Mouse (Mus musculus): ENCODE results near the gene Frmd4a. TPM values are rescaled to one million over a fixed set of nuclear protein-coding genes. Genes with fewer than 3 reads are reported as not detected.

Frmd4a gene
- polyA plus RNA-seq, 1 experiment from 2014 or later = 17.7 TPM

GRCm38 (mm10) chr2:4455097-4456025 lies 437.8 kb downstream of the Frmd4a start:
- Histone ChIP-seq H3K27me3 (ENCODE audit: control insufficient read depth, insufficient read depth, low read length) (no peaks in the 10 kb centered on the region), H3K4me3 (ENCODE audit: control insufficient read depth in 1 of 2, insufficient read depth in 1 of 2, low read depth in 1 of 2, low read length in 2 of 2) (no peak overlapping the region), H3K36me3 (ENCODE audit: control insufficient read depth, insufficient read depth, low read length) (no peaks in the 10 kb centered on the region), H3K4me2 (ENCODE audit: low read length) (no peak overlapping the region), H3K27ac (replicated peaks in 1 of 2; ENCODE audit: control insufficient read depth in 1 of 2, insufficient read depth in 1 of 2, low read depth in 2 of 2, low read length in 2 of 2) (peak overlapping the region in 1 of 2 experiments; percentile 30; a peak in 1 of 4 replicates), H3K9ac (ENCODE audit: low read length) (no peak overlapping the region; the same call in 1 of the 2 replicates), H3K4me1 (ENCODE audit: control insufficient read depth in 2 of 2, insufficient read depth in 2 of 2, low read length in 2 of 2) (peaks cover 23 to 25% of the 10 kb centered on the region in 2 experiments), H3K9me3 (ENCODE audit: control insufficient read depth, low read length) (no peaks in the 10 kb centered on the region)
- ATAC-seq (ENCODE audit: insufficient number of reproducible peaks, insufficient read depth, low FRiP score, low read depth) = no peak; the same call in 1 of the 2 replicates
- WGBS = 22% methylated on average over 11 of the region's 11 CpGs

DNA sequence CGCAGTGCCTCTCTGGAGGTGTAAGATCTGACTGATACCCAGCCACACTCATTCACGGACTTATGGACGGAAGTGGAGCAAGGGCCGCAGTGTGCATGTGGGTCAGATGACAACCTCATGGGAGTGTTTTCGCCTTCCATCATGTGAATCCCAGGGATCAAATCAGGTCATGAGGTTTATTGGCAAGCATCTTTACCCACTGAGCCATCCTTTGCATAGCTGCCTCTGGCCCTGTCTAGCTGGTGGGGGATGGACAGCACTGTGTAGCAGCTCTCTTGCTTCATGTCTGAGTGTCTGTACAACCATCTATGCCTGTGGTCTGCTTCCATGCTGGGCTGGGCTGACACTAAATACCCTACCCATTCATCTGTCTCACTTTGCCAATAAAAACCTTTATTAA lies 443.4 kb downstream of the Frmd4a start:
- H3K4me3 ChIP-seq (ENCODE audit: control insufficient read depth in 1 of 2, insufficient read depth in 1 of 2, low read depth in 1 of 2, low read length in 2 of 2) = no peak overlapping the region
- no peaks in the 10 kb centered on the region for H3K9me3 ChIP-seq (ENCODE audit: control insufficient read depth, low read length)
- WGBS = 72% methylated on average over 5 of the region's 5 CpGs
- no peak for ATAC-seq (ENCODE audit: insufficient number of reproducible peaks, insufficient read depth, low FRiP score, low read depth)
- H3K9ac ChIP-seq (ENCODE audit: low read length) = no peak overlapping the region
- no peaks in the 10 kb centered on the region for H3K36me3 ChIP-seq (ENCODE audit: control insufficient read depth, insufficient read depth, low read length)
- no peak overlapping the region for H3K27ac ChIP-seq (replicated peaks in 1 of 2; ENCODE audit: control insufficient read depth in 1 of 2, insufficient read depth in 1 of 2, low read depth in 2 of 2, low read length in 2 of 2)
- H3K4me2 ChIP-seq (ENCODE audit: low read length) = no peak overlapping the region
- H3K4me1 ChIP-seq (ENCODE audit: control insufficient read depth in 2 of 2, insufficient read depth in 2 of 2, low read length in 2 of 2) = peaks cover 18 to 32% of the 10 kb centered on the region in 2 experiments
- H3K27me3 ChIP-seq (ENCODE audit: control insufficient read depth, insufficient read depth, low read length) = no peaks in the 10 kb centered on the region

- no peak overlapping the region for H3K9ac ChIP-seq (ENCODE audit: low read length)
- no peaks in the 10 kb centered on the region for H3K9me3 ChIP-seq (ENCODE audit: control insufficient read depth, low read length)
- 15% methylated on average over 2 of the region's 2 CpGs for WGBS
- H3K27ac ChIP-seq (replicated peaks in 1 of 2; ENCODE audit: control insufficient read depth in 1 of 2, insufficient read depth in 1 of 2, low read depth in 2 of 2, low read length in 2 of 2) = peak overlapping the region; percentile 1 to 4; a peak in 1 of 4 replicates
- no peak for ATAC-seq (ENCODE audit: insufficient number of reproducible peaks, insufficient read depth, low FRiP score, low read depth)
- H3K36me3 ChIP-seq (ENCODE audit: control insufficient read depth, insufficient read depth, low read length) = no peaks in the 10 kb centered on the region
- no peak overlapping the region for H3K4me2 ChIP-seq (ENCODE audit: low read length)
- peaks cover 18 to 33% of the 10 kb centered on the region in 2 experiments for H3K4me1 ChIP-seq (ENCODE audit: control insufficient read depth in 2 of 2, insufficient read depth in 2 of 2, low read length in 2 of 2)
- no peak overlapping the region for H3K4me3 ChIP-seq (ENCODE audit: control insufficient read depth in 1 of 2, insufficient read depth in 1 of 2, low read depth in 1 of 2, low read length in 2 of 2)
- no peaks in the 10 kb centered on the region for H3K27me3 ChIP-seq (ENCODE audit: control insufficient read depth, insufficient read depth, low read length)
Measured at GRCm38 (mm10) chr2:4461514-4461913, 444.0 kb downstream of the Frmd4a start.

GRCm38 (mm10) chr2:4462480-4462879 lies 445.0 kb downstream of the Frmd4a start:
- Histone ChIP-seq H3K4me1 (ENCODE audit: control insufficient read depth in 2 of 2, insufficient read depth in 2 of 2, low read length in 2 of 2) (peaks cover 18 to 33% of the 10 kb centered on the region in 2 experiments), H3K27ac (replicated peaks in 1 of 2; ENCODE audit: control insufficient read depth in 1 of 2, insufficient read depth in 1 of 2, low read depth in 2 of 2, low read length in 2 of 2) (peak overlapping the region in 1 of 2 experiments; percentile 29; a peak in 1 of 4 replicates), H3K9ac (ENCODE audit: low read length) (no peak overlapping the region), H3K4me3 (ENCODE audit: control insufficient read depth in 1 of 2, insufficient read depth in 1 of 2, low read depth in 1 of 2, low read length in 2 of 2) (no peak overlapping the region), H3K36me3 (ENCODE audit: control insufficient read depth, insufficient read depth, low read length) (no peaks in the 10 kb centered on the region), H3K4me2 (ENCODE audit: low read length) (no peak overlapping the region), H3K27me3 (ENCODE audit: control insufficient read depth, insufficient read depth, low read length) (no peaks in the 10 kb centered on the region), H3K9me3 (ENCODE audit: control insufficient read depth, low read length) (no peaks in the 10 kb centered on the region)
- ATAC-seq (ENCODE audit: insufficient number of reproducible peaks, insufficient read depth, low FRiP score, low read depth) = no peak
- 42% methylated on average over 11 of the region's 11 CpGs for WGBS

GRCm38 (mm10) chr2:4466084-4466483 lies 448.6 kb downstream of the Frmd4a start:
- no peak overlapping the region for H3K4me3 ChIP-seq (ENCODE audit: control insufficient read depth in 1 of 2, insufficient read depth in 1 of 2, low read depth in 1 of 2, low read length in 2 of 2)
- 54% methylated on average over 3 of the region's 3 CpGs for WGBS
- peaks cover 6% of the 10 kb centered on the region; the same call in 1 of the 2 replicates for H3K9me3 ChIP-seq (ENCODE audit: control insufficient read depth, low read length)
- no peaks in the 10 kb centered on the region for H3K27me3 ChIP-seq (ENCODE audit: control insufficient read depth, insufficient read depth, low read length)
- ATAC-seq (ENCODE audit: insufficient number of reproducible peaks, insufficient read depth, low FRiP score, low read depth) = no peak
- H3K27ac ChIP-seq (replicated peaks in 1 of 2; ENCODE audit: control insufficient read depth in 1 of 2, insufficient read depth in 1 of 2, low read depth in 2 of 2, low read length in 2 of 2) = no peak overlapping the region
- no peak overlapping the region for H3K9ac ChIP-seq (ENCODE audit: low read length)
- no peak overlapping the region for H3K4me2 ChIP-seq (ENCODE audit: low read length)
- no peaks in the 10 kb centered on the region for H3K36me3 ChIP-seq (ENCODE audit: control insufficient read depth, insufficient read depth, low read length)
- H3K4me1 ChIP-seq (ENCODE audit: control insufficient read depth in 2 of 2, insufficient read depth in 2 of 2, low read length in 2 of 2) = peaks cover 10 to 23% of the 10 kb centered on the region in 2 experiments

DNA sequence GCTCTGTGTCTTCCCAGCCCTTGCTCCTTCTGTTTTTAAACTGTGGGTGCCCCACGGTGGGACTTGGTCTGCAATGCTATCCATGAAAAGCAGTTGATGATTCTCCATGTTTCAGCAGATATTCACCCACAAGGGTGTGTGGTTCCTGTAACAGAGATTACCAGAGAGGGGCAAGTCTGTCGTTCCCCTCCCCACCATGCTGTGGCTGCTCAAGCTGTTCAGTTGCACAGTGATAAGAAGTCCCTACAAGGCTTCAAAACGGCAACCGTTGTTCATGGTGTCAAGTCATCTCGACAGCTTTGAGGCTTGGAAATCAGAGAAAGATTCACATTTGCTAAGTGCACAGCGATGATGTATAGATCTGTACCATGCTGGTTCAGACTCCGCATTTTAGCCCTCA lies 449.8 kb downstream of the Frmd4a start:
- no peaks in the 10 kb centered on the region for H3K36me3 ChIP-seq (ENCODE audit: control insufficient read depth, insufficient read depth, low read length)
- ATAC-seq (ENCODE audit: insufficient number of reproducible peaks, insufficient read depth, low FRiP score, low read depth) = no peak
- WGBS = 53% methylated on average over 7 of the region's 7 CpGs
- H3K4me2 ChIP-seq (ENCODE audit: low read length) = no peak overlapping the region
- H3K27me3 ChIP-seq (ENCODE audit: control insufficient read depth, insufficient read depth, low read length) = no peaks in the 10 kb centered on the region
- no peak overlapping the region for H3K4me3 ChIP-seq (ENCODE audit: control insufficient read depth in 1 of 2, insufficient read depth in 1 of 2, low read depth in 1 of 2, low read length in 2 of 2)
- H3K9ac ChIP-seq (ENCODE audit: low read length) = no peak overlapping the region
- H3K4me1 ChIP-seq (ENCODE audit: control insufficient read depth in 2 of 2, insufficient read depth in 2 of 2, low read length in 2 of 2) = peaks cover 3 to 11% of the 10 kb centered on the region in 2 experiments
- peaks cover 6% of the 10 kb centered on the region; the same call in 1 of the 2 replicates for H3K9me3 ChIP-seq (ENCODE audit: control insufficient read depth, low read length)
- H3K27ac ChIP-seq (replicated peaks in 1 of 2; ENCODE audit: control insufficient read depth in 1 of 2, insufficient read depth in 1 of 2, low read depth in 2 of 2, low read length in 2 of 2) = no peak overlapping the region

DNA sequence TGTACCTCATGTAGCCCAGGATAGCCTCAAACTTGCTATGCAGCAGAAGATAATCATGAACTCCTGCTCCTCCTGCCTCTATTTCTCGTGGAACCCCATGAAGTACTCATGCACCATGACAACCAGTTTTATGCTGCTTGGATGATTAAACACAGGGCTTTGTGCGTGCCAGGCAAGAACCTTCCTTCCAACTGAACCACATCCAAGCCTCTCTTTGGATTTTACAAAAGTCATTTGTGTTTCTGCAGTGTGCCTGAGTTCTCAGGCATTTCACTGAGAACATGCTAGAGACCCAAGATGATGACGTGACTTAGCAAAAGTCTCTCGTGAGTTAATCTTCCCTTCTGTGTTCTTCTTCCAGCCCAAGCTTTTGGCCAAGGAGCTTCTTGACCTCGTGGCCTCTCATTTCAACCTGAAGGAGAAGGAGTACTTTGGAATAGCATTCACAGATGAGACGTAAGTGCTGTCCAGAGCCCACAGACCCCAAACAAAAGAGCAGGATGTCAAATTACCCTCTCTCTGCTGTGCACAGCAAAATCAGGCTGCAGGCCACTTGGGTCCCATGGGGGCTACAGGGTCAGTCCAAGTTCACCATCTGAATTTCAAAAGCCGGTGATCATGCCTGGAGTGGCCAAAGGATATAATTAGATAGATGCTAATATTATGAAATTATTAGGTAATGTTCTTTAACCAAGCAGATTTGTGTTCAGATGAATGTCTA lies 455.4 kb downstream of the Frmd4a start:
- Histone ChIP-seq H3K4me3 (ENCODE audit: control insufficient read depth in 1 of 2, insufficient read depth in 1 of 2, low read depth in 1 of 2, low read length in 2 of 2) (no peak overlapping the region), H3K27ac (replicated peaks in 1 of 2; ENCODE audit: control insufficient read depth in 1 of 2, insufficient read depth in 1 of 2, low read depth in 2 of 2, low read length in 2 of 2) (peak overlapping the region; percentile 27 to 35; a peak in 1 of 4 replicates), H3K9ac (ENCODE audit: low read length) (no peak overlapping the region), H3K4me2 (ENCODE audit: low read length) (no peak overlapping the region), H3K27me3 (ENCODE audit: control insufficient read depth, insufficient read depth, low read length) (no peaks in the 10 kb centered on the region), H3K36me3 (ENCODE audit: control insufficient read depth, insufficient read depth, low read length) (no peaks in the 10 kb centered on the region), H3K9me3 (ENCODE audit: control insufficient read depth, low read length) (peaks cover 6% of the 10 kb centered on the region; the same call in 1 of the 2 replicates), H3K4me1 (ENCODE audit: control insufficient read depth in 2 of 2, insufficient read depth in 2 of 2, low read length in 2 of 2) (peaks cover 17 to 27% of the 10 kb centered on the region in 2 experiments)
- WGBS = 62% methylated on average over 7 of the region's 7 CpGs
- no peak for ATAC-seq (ENCODE audit: insufficient number of reproducible peaks, insufficient read depth, low FRiP score, low read depth)
